Mouse (Mus musculus): ENCODE measurements around the gene Ccr8. TPM values are rescaled to one million over a fixed set of nuclear protein-coding genes. Genes with fewer than 3 reads are reported as not detected.

The Ccr8 gene
- polyA plus RNA-seq (2012; rRNA removed), result 0.08 TPM in 1 of 2 replicates, not detected in the other

DNA sequence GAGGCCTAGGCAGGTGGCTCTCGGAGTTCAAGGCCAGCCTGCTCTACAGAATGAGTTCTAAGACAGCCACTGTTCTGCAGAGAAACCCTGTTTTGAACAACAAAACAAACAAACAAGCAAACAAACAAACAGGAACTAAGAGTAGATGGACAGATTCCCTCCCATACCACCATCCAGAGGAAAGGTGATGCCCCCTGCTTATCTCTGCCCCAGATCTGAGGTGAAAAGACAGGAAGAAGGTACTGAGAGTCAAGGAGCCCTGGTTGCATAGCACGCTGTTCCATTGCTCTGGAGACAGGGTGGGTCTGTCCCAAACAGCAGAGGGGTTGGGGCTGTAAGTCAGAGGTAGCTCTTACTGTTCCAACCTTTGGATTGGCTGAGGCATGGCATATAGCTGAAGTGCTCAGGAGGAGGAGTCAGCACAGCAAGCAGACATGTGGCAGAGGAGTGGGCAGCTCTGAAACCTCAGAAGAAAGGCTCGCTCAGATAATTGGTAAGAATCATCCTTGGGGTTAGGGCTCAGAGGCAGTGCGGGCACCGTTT, at the start of gene Ccr8:
TSS of gene Ccr8 (plus strand) at position 419 of the 543 bp plus-strand sequence.
- TF ChIP-seq POLR2A (IDR thresholded peaks at IDR 0.05; ENCODE audit: extremely low read depth, insufficient read depth, low read length), result no peak
- no peak for TF ChIP-seq CTCF (IDR thresholded peaks at IDR 0.05; ENCODE audit: extremely low read depth, insufficient read depth, low read length)
- Histone ChIP-seq H3K4me3 (ENCODE audit: insufficient read depth, low read length) (no peak within 1 kb of the TSS), H3K27ac (ENCODE audit: insufficient read depth, low read length) (no peak within 1 kb of the TSS), H3K4me1 (ENCODE audit: control insufficient read depth, insufficient read depth, low read length) (no peaks in the 10 kb centered on the region)

DNA sequence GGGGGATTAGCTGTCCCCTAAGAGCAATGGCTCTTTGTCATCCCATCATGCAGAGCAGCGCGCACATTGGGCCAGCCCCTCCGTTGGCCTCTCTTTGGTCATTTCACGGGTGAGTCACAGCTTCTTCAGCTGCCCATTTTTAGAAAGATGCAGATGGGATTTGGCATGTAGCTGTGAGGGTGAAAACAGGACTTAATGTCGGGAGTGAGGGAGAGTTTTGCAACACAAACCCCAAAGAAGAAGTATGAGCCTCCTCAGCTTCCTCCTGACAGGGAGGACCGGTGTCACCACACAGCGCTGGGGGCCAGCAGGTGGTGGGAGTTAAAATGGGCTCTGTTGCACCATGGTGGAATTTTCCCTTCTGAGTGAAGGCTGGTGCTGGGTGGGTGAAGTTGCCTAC, 48.8 kb upstream of the Ccr8 start:
- Histone ChIP-seq H3K4me1 (ENCODE audit: control insufficient read depth, insufficient read depth, low read length) (peaks cover 2% of the 10 kb centered on the region; the same call in 1 of the 2 replicates), H3K27ac (ENCODE audit: insufficient read depth, low read length) (peak overlapping the region; percentile 39; the same call in 1 of the 2 replicates), H3K4me3 (ENCODE audit: insufficient read depth, low read length) (no peak overlapping the region)
- no peak for TF ChIP-seq POLR2A (IDR thresholded peaks at IDR 0.05; ENCODE audit: extremely low read depth, insufficient read depth, low read length)
- no peak for TF ChIP-seq CTCF (IDR thresholded peaks at IDR 0.05; ENCODE audit: extremely low read depth, insufficient read depth, low read length)

GRCm38 (mm10) chr9:120048495-120048894, 43.4 kb upstream of the Ccr8 start:
- no peak overlapping the region for H3K4me3 ChIP-seq (ENCODE audit: insufficient read depth, low read length)
- TF ChIP-seq POLR2A (IDR thresholded peaks at IDR 0.05; ENCODE audit: extremely low read depth, insufficient read depth, low read length) (no peak), CTCF (IDR thresholded peaks at IDR 0.05; ENCODE audit: extremely low read depth, insufficient read depth, low read length) (no peak)

DNA sequence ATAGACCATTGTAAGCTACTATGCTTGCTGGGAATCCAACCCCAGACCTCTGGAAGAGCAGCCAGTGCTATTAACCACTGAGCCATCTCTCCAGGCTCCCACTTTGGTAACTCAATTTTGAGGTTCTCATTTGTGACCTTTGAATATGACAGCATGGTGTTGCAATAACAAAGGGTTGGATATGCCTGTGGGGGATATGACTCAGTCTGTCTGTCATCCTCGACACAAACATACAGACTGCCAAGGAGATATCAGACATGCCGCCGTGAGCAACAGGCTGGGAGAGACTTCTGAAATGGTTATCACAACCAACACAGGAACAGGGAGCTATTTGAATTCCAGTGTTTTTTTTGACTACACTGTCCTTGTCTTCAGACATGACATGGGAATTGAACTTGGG, 42.5 kb upstream of the Ccr8 start:
- no peak for TF ChIP-seq CTCF (IDR thresholded peaks at IDR 0.05; ENCODE audit: extremely low read depth, insufficient read depth, low read length)
- TF ChIP-seq POLR2A (IDR thresholded peaks at IDR 0.05; ENCODE audit: extremely low read depth, insufficient read depth, low read length), result no peak
- Histone ChIP-seq H3K4me3 (ENCODE audit: insufficient read depth, low read length) (no peak overlapping the region), H3K4me1 (ENCODE audit: control insufficient read depth, insufficient read depth, low read length) (peaks cover under 1% of the 10 kb centered on the region; the same call in 1 of the 2 replicates), H3K27ac (ENCODE audit: insufficient read depth, low read length) (no peak overlapping the region)

More at GRCm38 (mm10) chr9:120048495-120048894, 43.4 kb upstream of the Ccr8 start:
- Histone ChIP-seq H3K27ac (ENCODE audit: insufficient read depth, low read length) (no peak overlapping the region), H3K4me1 (ENCODE audit: control insufficient read depth, insufficient read depth, low read length) (peaks cover 2% of the 10 kb centered on the region; the same call in 1 of the 2 replicates)

DNA sequence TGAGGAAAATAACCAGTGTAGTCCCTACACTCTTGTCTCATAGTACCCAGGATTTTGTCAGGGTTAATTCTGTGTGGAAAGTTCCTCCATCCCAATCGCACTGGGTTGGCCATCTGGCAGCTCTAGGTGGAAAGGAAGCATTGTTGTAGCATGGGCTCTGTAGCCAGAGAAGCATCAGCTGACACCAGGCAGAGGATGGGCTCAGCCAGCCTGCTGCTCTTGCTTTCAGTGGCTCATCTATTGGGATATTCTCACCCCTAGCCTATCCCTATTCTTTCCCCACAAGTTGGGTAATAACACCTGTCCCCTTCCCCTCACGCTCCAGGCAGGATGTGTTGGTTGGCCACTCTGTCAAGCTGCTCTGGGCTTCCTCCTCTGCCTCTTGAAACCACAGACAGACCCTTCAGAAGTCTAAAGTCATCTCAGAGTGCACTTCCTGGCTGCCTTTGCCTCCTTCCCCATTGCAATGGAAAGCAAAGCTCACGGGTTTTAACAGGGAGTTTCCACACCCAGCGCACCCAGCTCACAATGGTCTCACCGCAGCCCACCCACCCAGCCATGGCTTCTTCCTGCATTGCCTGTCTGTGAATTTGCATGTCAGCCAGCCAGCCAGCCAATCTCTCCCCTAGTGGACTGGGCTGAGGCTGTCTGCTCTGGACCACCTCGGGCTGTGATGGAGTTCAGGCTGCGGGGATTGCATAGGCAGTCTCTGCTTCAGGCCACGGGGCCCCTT, 37.2 kb upstream of the Ccr8 start:
- TF ChIP-seq POLR2A (IDR thresholded peaks at IDR 0.05; ENCODE audit: extremely low read depth, insufficient read depth, low read length) (no peak), CTCF (IDR thresholded peaks at IDR 0.05; ENCODE audit: extremely low read depth, insufficient read depth, low read length) (no peak)
- H3K27ac ChIP-seq (ENCODE audit: insufficient read depth, low read length), result peak overlapping the region; percentile 42; the same call in 1 of the 2 replicates
- no peaks in the 10 kb centered on the region for H3K4me1 ChIP-seq (ENCODE audit: control insufficient read depth, insufficient read depth, low read length)
- no peak overlapping the region for H3K4me3 ChIP-seq (ENCODE audit: insufficient read depth, low read length)

- Histone ChIP-seq H3K4me3 (ENCODE audit: insufficient read depth, low read length) (no peak overlapping the region), H3K4me1 (ENCODE audit: control insufficient read depth, insufficient read depth, low read length) (no peaks in the 10 kb centered on the region), H3K27ac (ENCODE audit: insufficient read depth, low read length) (no peak overlapping the region)
- TF ChIP-seq POLR2A (IDR thresholded peaks at IDR 0.05; ENCODE audit: extremely low read depth, insufficient read depth, low read length), result no peak
- TF ChIP-seq CTCF (IDR thresholded peaks at IDR 0.05; ENCODE audit: extremely low read depth, insufficient read depth, low read length), result no peak
These were observed 35.7 kb upstream of the Ccr8 start for GRCm38 (mm10) chr9:120056201-120056600.

DNA sequence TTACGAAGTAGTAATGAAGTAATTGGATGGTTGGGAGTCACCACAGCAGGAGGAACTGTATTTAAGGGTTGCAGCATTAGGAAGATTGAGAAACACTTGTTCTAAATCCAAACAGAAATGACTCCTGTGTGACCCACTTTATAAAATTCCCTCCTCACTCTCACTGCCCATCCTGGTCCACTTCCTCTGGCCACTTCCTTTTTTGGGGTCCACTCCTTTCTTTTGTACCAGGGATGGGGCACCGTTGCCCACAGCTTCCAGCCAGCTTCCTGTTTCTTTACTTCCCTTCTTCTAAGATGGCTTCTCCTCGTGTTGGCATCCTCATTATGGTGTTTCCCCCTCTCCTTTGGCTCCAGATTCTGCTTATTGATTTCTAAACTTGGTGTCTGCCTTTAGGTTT, 33.2 kb upstream of the Ccr8 start:
- H3K27ac ChIP-seq (ENCODE audit: insufficient read depth, low read length), result no peak overlapping the region
- no peaks in the 10 kb centered on the region for H3K4me1 ChIP-seq (ENCODE audit: control insufficient read depth, insufficient read depth, low read length)
- H3K4me3 ChIP-seq (ENCODE audit: insufficient read depth, low read length), result no peak overlapping the region
- TF ChIP-seq CTCF (IDR thresholded peaks at IDR 0.05; ENCODE audit: extremely low read depth, insufficient read depth, low read length) (no peak), POLR2A (IDR thresholded peaks at IDR 0.05; ENCODE audit: extremely low read depth, insufficient read depth, low read length) (no peak)

DNA sequence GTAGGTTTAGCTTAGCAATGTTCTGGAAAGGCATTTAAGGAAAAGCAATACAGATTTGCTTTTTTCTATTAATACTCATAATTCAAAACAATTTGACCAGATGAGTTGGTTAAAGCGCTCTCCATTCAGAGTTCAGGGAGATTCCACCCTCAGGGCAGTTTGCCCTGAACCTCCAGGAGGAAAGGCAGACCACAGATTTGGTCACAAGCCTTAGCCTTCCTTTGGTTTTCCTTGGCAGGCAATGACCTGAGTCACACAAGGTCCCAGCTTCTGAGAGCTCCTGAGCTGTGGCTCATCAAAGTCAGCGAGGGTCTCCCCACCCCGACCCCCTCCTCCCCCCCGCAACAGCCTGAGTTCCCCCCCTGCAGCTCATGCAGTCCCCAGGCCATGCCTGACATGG, 27.6 kb upstream of the Ccr8 start:
- no peak overlapping the region for H3K4me3 ChIP-seq (ENCODE audit: insufficient read depth, low read length)
- H3K4me1 ChIP-seq (ENCODE audit: control insufficient read depth, insufficient read depth, low read length), result no peaks in the 10 kb centered on the region
- TF ChIP-seq CTCF (IDR thresholded peaks at IDR 0.05; ENCODE audit: extremely low read depth, insufficient read depth, low read length) (no peak), POLR2A (IDR thresholded peaks at IDR 0.05; ENCODE audit: extremely low read depth, insufficient read depth, low read length) (no peak)
- no peak overlapping the region for H3K27ac ChIP-seq (ENCODE audit: insufficient read depth, low read length)

GRCm38 (mm10) chr9:120067609-120068008, 24.3 kb upstream of the Ccr8 start:
- no peak for TF ChIP-seq POLR2A (IDR thresholded peaks at IDR 0.05; ENCODE audit: extremely low read depth, insufficient read depth, low read length)
- Histone ChIP-seq H3K27ac (ENCODE audit: insufficient read depth, low read length) (no peak overlapping the region), H3K4me1 (ENCODE audit: control insufficient read depth, insufficient read depth, low read length) (no peaks in the 10 kb centered on the region), H3K4me3 (ENCODE audit: insufficient read depth, low read length) (no peak overlapping the region)

DNA sequence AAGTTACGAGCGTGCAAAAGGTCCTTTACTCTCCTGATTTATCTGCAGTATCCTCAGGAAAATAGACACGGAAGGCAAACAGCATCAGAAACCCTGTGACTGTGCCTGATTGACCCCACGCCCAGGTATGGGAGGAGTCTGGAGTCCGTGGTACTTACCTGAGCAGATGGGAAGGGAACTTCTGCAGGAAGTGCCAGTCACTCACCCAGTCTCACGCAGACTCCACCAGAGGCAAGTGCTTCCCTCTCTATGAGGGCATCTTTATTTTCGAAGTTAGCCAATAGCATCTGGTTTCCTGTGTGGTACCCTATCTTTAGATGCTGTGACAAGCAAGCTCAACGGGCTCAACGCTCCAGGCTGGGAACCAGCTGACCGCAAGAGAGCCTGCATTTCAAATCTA, 23.9 kb upstream of the Ccr8 start:
- no peaks in the 10 kb centered on the region for H3K4me1 ChIP-seq (ENCODE audit: control insufficient read depth, insufficient read depth, low read length)
- H3K27ac ChIP-seq (ENCODE audit: insufficient read depth, low read length), result no peak overlapping the region
- TF ChIP-seq CTCF (IDR thresholded peaks at IDR 0.05; ENCODE audit: extremely low read depth, insufficient read depth, low read length), result no peak
- 0 out of 2 replicates have a peak, but pooled peaks have one; percentile 35 for TF ChIP-seq POLR2A (IDR thresholded peaks at IDR 0.05; ENCODE audit: extremely low read depth, insufficient read depth, low read length)
- H3K4me3 ChIP-seq (ENCODE audit: insufficient read depth, low read length), result no peak overlapping the region; the same call in 1 of the 2 replicates
